Mouse (Mus musculus) ovary, adult 10 weeks (tissue): ENCODE results near the gene Vwa1. TPM values are rescaled to one million over a fixed set of nuclear protein-coding genes. Genes with fewer than 3 reads are reported as not detected.

Experiments used
- polyA plus RNA-seq: library from polyadenylated mRNA; stranded (reverse); fragments of 350-450 nt; fragmentation: Illumina TruSeq; extraction: RNeasy Lipid Tissue Mini Kit (QIAGEN cat#74804); gene quantifications from one replicate; pipeline ENCODE4 v1.2.3, GENCODE M21; 2014

The Vwa1 gene
- polyA plus RNA-seq, result 1.6 TPM

DNA sequence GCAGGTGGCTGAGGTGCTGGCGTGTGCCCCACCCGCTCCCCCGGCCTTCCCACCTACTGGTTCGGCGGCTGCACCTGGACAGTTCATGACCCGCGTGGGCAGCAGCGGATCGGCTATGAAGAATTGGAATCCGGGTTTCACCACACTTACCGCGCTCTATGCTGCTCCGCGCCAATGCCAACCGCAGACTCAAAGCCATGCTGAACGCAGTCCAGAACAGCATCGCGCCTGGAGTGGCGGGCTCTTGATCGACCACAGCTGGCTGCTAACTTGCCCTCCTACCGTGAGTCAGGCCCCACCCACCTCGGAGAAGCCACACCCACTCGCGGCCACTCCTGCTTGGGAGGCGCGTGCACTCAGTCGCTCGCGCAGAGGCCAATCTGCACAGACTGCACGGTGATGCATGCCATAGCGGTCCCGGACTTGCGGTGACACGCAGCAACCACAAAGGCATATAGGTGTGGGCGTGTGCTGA is at the start of gene Vwa1:
Vwa1 (minus strand) TSS at position 419 of the 475 bp plus-strand sequence.

GRCm38 (mm10) chr4:155811929-155812664 is 37.6 kb upstream of the Vwa1 start, which contains the start of gene Ccnl2:
Gene Ccnl2, plus strand, starts transcription at chr4:155812489.

GRCm38 (mm10) chr4:155802741-155803339 is 28.3 kb upstream of the Vwa1 start, which contains the start of gene Mrpl20:
Gene Mrpl20, plus strand, starts transcription at chr4:155802878.

GRCm38 (mm10) chr4:155790021-155790489 is 15.6 kb upstream of the Vwa1 start, which contains the start of gene Ankrd65:
Gene Ankrd65, plus strand, starts transcription at chr4:155790439.

GRCm38 (mm10) chr4:155785819-155786218 is 11.3 kb upstream of the Vwa1 start, which contains the start of gene Tmem88b:
Gene Tmem88b, minus strand, starts transcription at chr4:155785874.

DNA sequence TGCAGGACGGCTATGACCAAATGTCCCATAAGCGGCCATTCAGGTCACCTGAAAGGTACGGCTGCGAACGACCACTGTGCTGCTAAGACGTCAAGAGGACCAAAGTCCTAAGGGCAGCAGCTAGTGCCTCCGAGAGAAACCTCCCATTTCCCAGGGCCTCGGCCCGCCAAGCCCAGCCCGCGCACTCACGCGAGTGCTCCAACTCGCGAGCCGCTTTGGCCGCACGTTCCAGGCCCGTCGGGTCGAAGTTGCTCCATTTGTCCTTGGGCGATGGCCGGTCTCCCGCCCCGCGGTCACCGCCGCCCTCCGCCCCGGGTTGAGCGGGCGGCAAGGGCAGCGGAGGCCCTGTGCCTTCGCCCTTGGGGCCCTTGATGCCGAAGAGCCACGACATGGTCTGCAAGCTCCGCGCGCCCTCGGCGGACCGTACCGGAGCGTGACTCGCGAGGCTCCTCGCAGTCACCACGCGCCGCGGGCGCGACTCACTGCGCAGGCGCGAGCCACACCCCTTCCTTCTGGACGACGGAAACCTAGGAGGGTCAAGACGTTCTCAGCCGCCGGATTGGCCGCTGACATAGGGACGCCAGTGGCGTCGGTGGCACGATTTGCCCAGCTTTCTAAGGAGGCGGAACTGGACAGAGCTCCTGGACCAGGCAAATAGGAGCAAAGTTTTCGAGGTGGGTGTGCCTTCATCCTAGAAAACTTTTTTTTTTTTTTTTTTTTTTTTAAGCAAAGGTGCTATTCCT is 13.7 kb downstream of the Vwa1 start, which contains the start of gene Atad3a:
Atad3a (minus strand) TSS at position 481 of the 743 bp plus-strand sequence.

DNA sequence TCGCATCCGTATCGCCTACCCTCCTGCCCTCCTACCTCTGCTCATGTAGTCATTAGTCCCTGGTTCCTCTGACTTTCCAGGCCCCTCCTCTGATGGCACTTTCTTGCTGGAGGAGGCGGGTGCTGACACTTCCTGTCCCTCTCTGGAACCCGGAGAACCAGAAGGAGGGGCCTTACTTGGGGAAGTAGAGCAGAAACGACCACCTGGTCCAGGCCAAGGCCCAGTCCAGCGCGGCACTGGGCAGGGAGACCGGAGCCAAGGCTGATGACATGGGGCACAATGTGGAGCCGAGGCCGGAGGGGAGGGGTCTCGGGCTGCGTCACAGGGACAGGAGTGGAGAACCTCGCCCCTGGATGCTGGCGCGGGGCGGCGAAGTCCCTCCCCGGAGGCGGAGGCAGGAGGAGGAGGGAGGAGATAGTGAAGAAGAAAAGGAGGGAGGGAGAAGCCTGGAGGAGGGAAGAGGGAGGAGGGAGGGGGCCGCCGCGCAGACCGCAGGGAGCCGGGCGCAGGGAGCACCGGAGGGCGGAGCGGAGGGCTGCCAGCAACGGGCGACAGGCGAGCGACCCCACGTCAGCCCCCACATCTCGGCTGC is 40.1 kb downstream of the Vwa1 start, which contains the start of gene Tmem240:
Tmem240 (plus strand) TSS at position 451 of the 592 bp plus-strand sequence.

Other genes with a start within 250 kb of the Vwa1 start
- gene Nadk, start 212.3 kb downstream of the Vwa1 start, polyA plus RNA-seq, result 50.3 TPM
- 23.0 TPM for gene Slc35e2, start 173.3 kb downstream of the Vwa1 start, polyA plus RNA-seq
- gene Cdk11b, start 149.8 kb downstream of the Vwa1 start, polyA plus RNA-seq, result 76.8 TPM
- not detected for gene Gm10563, start 129.3 kb downstream of the Vwa1 start, polyA plus RNA-seq
- gene Mmp23, start 121.3 kb downstream of the Vwa1 start, polyA plus RNA-seq, result 2.3 TPM
- gene Mib2, start 105.5 kb downstream of the Vwa1 start, polyA plus RNA-seq, result 2.0 TPM
- gene Fndc10, start 80.4 kb downstream of the Vwa1 start, polyA plus RNA-seq, result 0.29 TPM
- gene Ssu72, start 69.9 kb downstream of the Vwa1 start, polyA plus RNA-seq, result 75.1 TPM
- gene Tmem240, start 39.9 kb downstream of the Vwa1 start, polyA plus RNA-seq, result not detected
- 5.5 TPM for gene Atad3a, start 13.6 kb downstream of the Vwa1 start, polyA plus RNA-seq
- gene Tmem88b, start 11.2 kb upstream of the Vwa1 start, polyA plus RNA-seq, result 0.77 TPM
- gene Ankrd65, start 15.7 kb upstream of the Vwa1 start, polyA plus RNA-seq, result not detected
- 34.3 TPM for gene Mrpl20, start 28.2 kb upstream of the Vwa1 start, polyA plus RNA-seq
- gene Ccnl2, start 37.8 kb upstream of the Vwa1 start, polyA plus RNA-seq, result 39.8 TPM
- gene Aurkaip1, start 56.6 kb upstream of the Vwa1 start, polyA plus RNA-seq, result 3.9 TPM
- 108 TPM for gene Mxra8, start 65.0 kb upstream of the Vwa1 start, polyA plus RNA-seq
- gene Dvl1, start 72.7 kb upstream of the Vwa1 start, polyA plus RNA-seq, result 0.94 TPM
- gene Tas1r3, start 88.7 kb upstream of the Vwa1 start, polyA plus RNA-seq, result not detected
- gene Cptp, start 94.7 kb upstream of the Vwa1 start, polyA plus RNA-seq, result 3.6 TPM
- 2.1 TPM for gene Ints11, start 94.8 kb upstream of the Vwa1 start, polyA plus RNA-seq
- 0.77 TPM for gene Pusl1, start 117.1 kb upstream of the Vwa1 start, polyA plus RNA-seq
- gene Acap3, start 117.1 kb upstream of the Vwa1 start, polyA plus RNA-seq, result 0.48 TPM
- 88.7 TPM for gene Ube2j2, start 169.1 kb upstream of the Vwa1 start, polyA plus RNA-seq
- gene C1qtnf12, start 187.6 kb upstream of the Vwa1 start, polyA plus RNA-seq, result 6.4 TPM
- gene B3galt6, start 218.0 kb upstream of the Vwa1 start, polyA plus RNA-seq, result 12.3 TPM
- 181 TPM for gene Sdf4, start 218.2 kb upstream of the Vwa1 start, polyA plus RNA-seq
- gene Tnfrsf4, start 239.1 kb upstream of the Vwa1 start, polyA plus RNA-seq, result not detected